Mouse (Mus musculus): ENCODE measurements around the gene E330017A01Rik. TPM values are rescaled to one million over a fixed set of nuclear protein-coding genes. Genes with fewer than 3 reads are reported as not detected.
A peak's percentile ranks its signal among the peaks of the same experiment; 100 is the strongest.
"Not testable (repeated sequence)": the region's sequence is repeated elsewhere in the genome, so short reads cannot be mapped to it uniquely, and the experiment has no call there.

Gene E330017A01Rik
- polyA plus RNA-seq, 1 experiment from 2014 or later = not detected

GRCm38 (mm10) chr16:58672396-58672795, 33.9 kb upstream of the E330017A01Rik start:
- TF ChIP-seq EP300 (IDR thresholded peaks at IDR 0.05; ENCODE audit: low read depth) (no peak), CTCF (IDR thresholded peaks at IDR 0.05; ENCODE audit: low read depth) (no peak)
- 62% methylated on average over 13 of the region's 13 CpGs for WGBS (ENCODE audit: insufficient replicate concordance)
- H3K27me3 ChIP-seq (ENCODE audit: insufficient read depth, low read length) = no peaks in the 10 kb centered on the region
- H3K4me1 ChIP-seq (ENCODE audit: insufficient read depth) = peaks cover 17% of the 10 kb centered on the region
- DNase-seq (no peak), ATAC-seq (no peak)
- peaks cover 48% of the 10 kb centered on the region for H3K36me3 ChIP-seq (replicated peaks; ENCODE audit: insufficient read depth, low read length)
- no peaks in the 10 kb centered on the region for H3K9me3 ChIP-seq (ENCODE audit: low read length)
- H3K4me2 ChIP-seq (ENCODE audit: low read depth, low read length) = peak overlapping the region; percentile 77
- peak overlapping the region; percentile 92 for H3K4me3 ChIP-seq (ENCODE audit: low read depth, low read length)
- peak overlapping the region; percentile 98 for H3K27ac ChIP-seq (ENCODE audit: low read depth)
- H3K9ac ChIP-seq (replicated peaks) = peak overlapping the region; percentile 96

GRCm38 (mm10) chr16:58671212-58671985, 32.9 kb upstream of the E330017A01Rik start:
- TF ChIP-seq EP300 (IDR thresholded peaks at IDR 0.05; ENCODE audit: low read depth) (no peak), CTCF (IDR thresholded peaks at IDR 0.05; ENCODE audit: low read depth) (no peak)
- Histone ChIP-seq H3K27me3 (ENCODE audit: insufficient read depth, low read length) (no peaks in the 10 kb centered on the region), H3K27ac (ENCODE audit: low read depth) (peak overlapping the region; percentile 98), H3K4me2 (ENCODE audit: low read depth, low read length) (peak overlapping the region; percentile 77), H3K9ac (replicated peaks) (peak overlapping the region; percentile 96), H3K9me3 (ENCODE audit: low read length) (no peaks in the 10 kb centered on the region), H3K4me3 (ENCODE audit: low read depth, low read length) (peak overlapping the region; percentile 92), H3K36me3 (replicated peaks; ENCODE audit: insufficient read depth, low read length) (peaks cover 39% of the 10 kb centered on the region), H3K4me1 (ENCODE audit: insufficient read depth) (peaks cover 18% of the 10 kb centered on the region)
- WGBS (ENCODE audit: insufficient replicate concordance) = 34% methylated on average over 8 of the region's 8 CpGs
- ATAC-seq (no peak), DNase-seq (no peak)

- no peaks in the 10 kb centered on the region for H3K9me3 ChIP-seq (ENCODE audit: low read length)
- peak overlapping the region; percentile 96 for H3K9ac ChIP-seq (replicated peaks)
- ATAC-seq (peak; percentile 2; the same call in 1 of the 2 replicates), DNase-seq (no peak)
- H3K4me2 ChIP-seq (ENCODE audit: low read depth, low read length) = peak overlapping the region; percentile 77
- TF ChIP-seq CTCF (IDR thresholded peaks at IDR 0.05; ENCODE audit: low read depth) = 0 out of 2 replicates have a peak, but pooled peaks have one; percentile 9
- no peak for TF ChIP-seq EP300 (IDR thresholded peaks at IDR 0.05; ENCODE audit: low read depth)
- H3K4me1 ChIP-seq (ENCODE audit: insufficient read depth) = peaks cover 21% of the 10 kb centered on the region
- WGBS (ENCODE audit: insufficient replicate concordance) = 0% methylated on average over 25 of the region's 25 CpGs
- peak overlapping the region; percentile 92 for H3K4me3 ChIP-seq (ENCODE audit: low read depth, low read length)
- peaks cover 31% of the 10 kb centered on the region for H3K36me3 ChIP-seq (replicated peaks; ENCODE audit: insufficient read depth, low read length)
- H3K27me3 ChIP-seq (ENCODE audit: insufficient read depth, low read length) = no peaks in the 10 kb centered on the region
- H3K27ac ChIP-seq (ENCODE audit: low read depth) = peak overlapping the region; percentile 98
Observed at GRCm38 (mm10) chr16:58670643-58671042, 32.1 kb upstream of the E330017A01Rik start.

- H3K27me3 ChIP-seq (ENCODE audit: insufficient read depth, low read length) = no peaks in the 10 kb centered on the region
- H3K4me2 ChIP-seq (ENCODE audit: low read depth, low read length) = peak within 1 kb of the TSS; percentile 77
- ATAC-seq (peak; percentile 98), DNase-seq (peak; percentile 91)
- peaks cover 28% of the 10 kb centered on the region for H3K36me3 ChIP-seq (replicated peaks; ENCODE audit: insufficient read depth, low read length)
- peak within 1 kb of the TSS; percentile 96 for H3K9ac ChIP-seq (replicated peaks)
- peaks cover 18% of the 10 kb centered on the region for H3K4me1 ChIP-seq (ENCODE audit: insufficient read depth)
- peak within 1 kb of the TSS; percentile 92 for H3K4me3 ChIP-seq (ENCODE audit: low read depth, low read length)
- TF ChIP-seq CTCF (IDR thresholded peaks at IDR 0.05; ENCODE audit: low read depth) = peak; percentile 17; the same call in 1 of the 2 replicates
- TF ChIP-seq EP300 (IDR thresholded peaks at IDR 0.05; ENCODE audit: low read depth) = peak; percentile 99
- peak within 1 kb of the TSS; percentile 98 for H3K27ac ChIP-seq (ENCODE audit: low read depth)
- H3K9me3 ChIP-seq (ENCODE audit: low read length) = no peaks in the 10 kb centered on the region
- under 1% methylated on average over 38 of the region's 51 CpGs for WGBS (ENCODE audit: insufficient replicate concordance)
Observed at GRCm38 (mm10) chr16:58669917-58670630, 31.5 kb upstream of the E330017A01Rik start, which contains the start of gene Cpox. Gene Cpox, plus strand, starts transcription at chr16:58670292.

GRCm38 (mm10) chr16:58669264-58669663, 30.7 kb upstream of the E330017A01Rik start:
- Histone ChIP-seq H3K4me1 (ENCODE audit: insufficient read depth) (peaks cover 16% of the 10 kb centered on the region), H3K4me2 (ENCODE audit: low read depth, low read length) (peak overlapping the region; percentile 77), H3K27me3 (ENCODE audit: insufficient read depth, low read length) (no peaks in the 10 kb centered on the region), H3K4me3 (ENCODE audit: low read depth, low read length) (peak overlapping the region; percentile 92; the same call in 1 of the 2 replicates), H3K36me3 (replicated peaks; ENCODE audit: insufficient read depth, low read length) (peaks cover 20% of the 10 kb centered on the region), H3K27ac (ENCODE audit: low read depth) (peak overlapping the region; percentile 98), H3K9me3 (ENCODE audit: low read length) (no peaks in the 10 kb centered on the region), H3K9ac (replicated peaks) (peak overlapping the region; percentile 96)
- peak; percentile 6; the same call in 1 of the 2 replicates for ATAC-seq
- peak; percentile 49 for DNase-seq
- 25% methylated on average over 5 of the region's 5 CpGs for WGBS (ENCODE audit: insufficient replicate concordance)
- TF ChIP-seq EP300 (IDR thresholded peaks at IDR 0.05; ENCODE audit: low read depth) (peak; percentile 96), CTCF (IDR thresholded peaks at IDR 0.05; ENCODE audit: low read depth) (no peak)

GRCm38 (mm10) chr16:58668586-58668985, 30.0 kb upstream of the E330017A01Rik start:
- 53% methylated on average over 3 of the region's 3 CpGs for WGBS (ENCODE audit: insufficient replicate concordance)
- H3K4me3 ChIP-seq (ENCODE audit: low read depth, low read length) = no peak overlapping the region

GRCm38 (mm10) chr16:58666681-58667080, 28.1 kb upstream of the E330017A01Rik start:
- 82% methylated on average over 3 of the region's 3 CpGs for WGBS (ENCODE audit: insufficient replicate concordance)
- H3K36me3 ChIP-seq (replicated peaks; ENCODE audit: insufficient read depth, low read length); ATAC-seq; DNase-seq; H3K27ac ChIP-seq (ENCODE audit: low read depth); H3K4me2 ChIP-seq (ENCODE audit: low read depth, low read length); H3K4me3 ChIP-seq (ENCODE audit: low read depth, low read length); H3K9ac ChIP-seq (replicated peaks); H3K9me3 ChIP-seq (ENCODE audit: low read length); H3K27me3 ChIP-seq (ENCODE audit: insufficient read depth, low read length): not testable (repeated sequence)
- H3K4me1 ChIP-seq (ENCODE audit: insufficient read depth) = peaks cover 19% of the 10 kb centered on the region

More at GRCm38 (mm10) chr16:58668586-58668985, 30.0 kb upstream of the E330017A01Rik start:
- TF ChIP-seq EP300 (IDR thresholded peaks at IDR 0.05; ENCODE audit: low read depth) (no peak), CTCF (IDR thresholded peaks at IDR 0.05; ENCODE audit: low read depth) (no peak)
- DNase-seq = no peak
- peak overlapping the region; percentile 18; the same call in 1 of the 2 replicates for H3K9ac ChIP-seq (replicated peaks)
- ATAC-seq = no peak
- H3K36me3 ChIP-seq (replicated peaks; ENCODE audit: insufficient read depth, low read length) = peaks cover 13% of the 10 kb centered on the region
- H3K27ac ChIP-seq (ENCODE audit: low read depth) = peak overlapping the region; percentile 98
- peak overlapping the region; percentile 77 for H3K4me2 ChIP-seq (ENCODE audit: low read depth, low read length)
- H3K4me1 ChIP-seq (ENCODE audit: insufficient read depth) = peaks cover 16% of the 10 kb centered on the region
- H3K9me3 ChIP-seq (ENCODE audit: low read length) = no peaks in the 10 kb centered on the region
- H3K27me3 ChIP-seq (ENCODE audit: insufficient read depth, low read length) = no peaks in the 10 kb centered on the region

- ATAC-seq; H3K36me3 ChIP-seq (replicated peaks; ENCODE audit: insufficient read depth, low read length); H3K9me3 ChIP-seq (ENCODE audit: low read length); H3K9ac ChIP-seq (replicated peaks); H3K27me3 ChIP-seq (ENCODE audit: insufficient read depth, low read length); DNase-seq; H3K4me3 ChIP-seq (ENCODE audit: low read depth, low read length); H3K4me2 ChIP-seq (ENCODE audit: low read depth, low read length): not testable (repeated sequence)
- 0 out of 2 replicates have a peak overlapping the region, but pooled peaks have one; percentile 14 for H3K27ac ChIP-seq (ENCODE audit: low read depth)
- H3K4me1 ChIP-seq (ENCODE audit: insufficient read depth) = peaks cover 34% of the 10 kb centered on the region
Observed at GRCm38 (mm10) chr16:58665137-58665536, 26.6 kb upstream of the E330017A01Rik start.

All from liver, postnatal 0 days (tissue).